Mouse (Mus musculus) hindbrain, embryonic 10.5 days (tissue): Measurements from ENCODE around the gene Ednra. TPM values are rescaled to one million over a fixed set of nuclear protein-coding genes. Genes with fewer than 3 reads are reported as not detected.

Source experiments
- DNase-seq: peaks from one replicate; pipeline ENCODE4 v3.0.0-alpha.2; 2017; ENCODE audit warnings: low spot score
- H3K27ac ChIP-seq: fragments of 300-500 bp; sonication (generic); 2 replicates; pipeline ENCODE4 v1.5.1; 2016; ENCODE audit warnings: mild to moderate bottlenecking, moderate library complexity
- H3K27me3 ChIP-seq: fragments of 300-500 bp; sonication (generic); 2 replicates; pipeline ENCODE4 v1.6.1; 2016; ENCODE audit warnings: mild to moderate bottlenecking; ENCODE audit not compliant: poor library complexity, insufficient read depth, severe bottlenecking
- H3K36me3 ChIP-seq: fragments of 300-500 bp; sonication (generic); 2 replicates; pipeline ENCODE4 v1.6.1; 2016; ENCODE audit warnings: mild to moderate bottlenecking, moderate library complexity
- H3K4me1 ChIP-seq: fragments of 300-500 bp; sonication (generic); replicated peaks from 2 replicates; pipeline ENCODE4 v1.6.1; 2016; ENCODE audit warnings: mild to moderate bottlenecking
- H3K4me3 ChIP-seq: fragments of 300-500 bp; sonication (generic); 2 replicates; pipeline ENCODE4 v1.5.1; 2016; ENCODE audit warnings: mild to moderate bottlenecking, moderate library complexity
- H3K9me3 ChIP-seq: fragments of 300-500 bp; sonication (generic); 2 replicates; pipeline ENCODE4 v1.6.1; 2016; ENCODE audit warnings: mild to moderate bottlenecking, moderate library complexity
- WGBS: fragments of 180-500 bp; shearing (Covaris S2); methylation state at CpG from one replicate; pipeline ENCODE4 v1.1.7; 2016; 5-methylcytosine and 5-hydroxymethylcytosine counted together
- polyA plus RNA-seq: library from polyadenylated mRNA; unstranded; fragments of >200 nt; fragmentation: Nextera tagmentation; extraction: Ambion mirVana; gene quantifications from 2 replicates; pipeline ENCODE4 v1.2.1, GENCODE M21; 2016

The Ednra gene
- polyA plus RNA-seq, 1 experiment from 2014 or later: 18.1 TPM

DNA sequence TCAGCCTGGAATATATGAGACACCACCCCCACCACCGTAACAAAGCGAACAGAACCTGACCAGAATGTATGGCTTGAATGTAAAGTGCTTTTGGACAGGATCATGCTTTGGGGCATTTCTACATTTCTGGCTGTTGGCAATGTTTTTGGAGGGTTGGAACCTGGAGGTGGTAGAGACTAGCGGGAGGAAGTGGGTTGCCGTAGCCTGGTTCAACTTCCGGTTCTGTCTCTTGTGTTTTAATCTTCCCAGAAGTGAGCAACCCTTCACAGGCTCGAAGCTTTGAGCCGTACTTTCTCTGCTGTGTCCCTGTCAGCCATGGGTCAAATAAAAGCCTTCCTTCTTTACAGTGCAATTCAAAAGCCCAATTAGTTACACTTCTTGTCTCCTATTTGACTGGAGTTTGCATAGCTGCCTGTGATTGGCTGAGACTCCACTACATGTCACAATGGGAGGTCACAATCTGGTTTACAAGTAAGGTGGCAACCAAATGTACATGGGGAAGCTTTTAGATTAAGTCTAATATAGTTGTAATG lies 100.5 kb downstream of the Ednra start:
- 83% methylated on average over 7 of the region's 7 CpGs for WGBS
- Histone ChIP-seq H3K4me3 (no peak overlapping the region), H3K36me3 (no peaks in the 10 kb centered on the region), H3K27ac (no peak overlapping the region), H3K4me1 (peaks cover 4% of the 10 kb centered on the region; the same call in 1 of the 2 replicates), H3K27me3 (no peaks in the 10 kb centered on the region), H3K9me3 (no peaks in the 10 kb centered on the region)
- DNase-seq: no peak

DNA sequence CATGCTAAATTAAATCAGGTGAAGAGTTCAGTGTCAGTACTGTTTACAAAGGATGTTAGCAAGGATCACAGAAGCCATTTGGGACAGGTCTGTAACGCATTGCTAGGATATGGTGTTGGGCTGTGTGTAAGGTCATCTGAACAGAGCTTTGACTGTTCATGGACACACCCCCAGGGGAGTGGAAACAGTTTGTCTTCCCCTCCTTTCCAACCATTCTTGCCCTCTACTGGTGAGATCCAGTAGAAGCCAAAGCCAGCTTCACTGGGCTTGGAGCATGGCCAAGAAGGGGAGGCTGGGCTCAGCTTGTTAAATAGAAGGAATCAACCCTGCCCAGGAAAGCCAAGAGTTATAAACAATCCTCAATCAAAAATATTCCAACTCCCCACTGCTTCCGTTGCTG lies 106.3 kb downstream of the Ednra start:
- no peak for DNase-seq
- H3K27me3 ChIP-seq: no peaks in the 10 kb centered on the region
- H3K36me3 ChIP-seq: no peaks in the 10 kb centered on the region
- H3K4me1 ChIP-seq: no peaks in the 10 kb centered on the region
- H3K4me3 ChIP-seq: no peak overlapping the region
- no peaks in the 10 kb centered on the region for H3K9me3 ChIP-seq
- WGBS: 71% methylated on average over 2 of the region's 2 CpGs
- no peak overlapping the region for H3K27ac ChIP-seq

Other genes starting within 250 kb of the Ednra start
- gene Arhgap10, start 206.5 kb downstream of the Ednra start, polyA plus RNA-seq: 16.0 and 18.8 TPM in 2 replicates
- 19.5 and 21.9 TPM in 2 replicates for gene Prmt9, start 175.1 kb downstream of the Ednra start, polyA plus RNA-seq
- 45.0 and 46.6 TPM in 2 replicates for gene Tmem184c, start 113.8 kb downstream of the Ednra start, polyA plus RNA-seq